Mouse (Mus musculus) macrophage (primary cell): ENCODE results near the gene Tmem108. TPM values are rescaled to one million over a fixed set of nuclear protein-coding genes. Genes with fewer than 3 reads are reported as not detected.

ENCODE experiments used
- H3K27ac ChIP-seq: fragments of 350-480 bp; formaldehyde crosslinking; 2 replicates; pipeline ENCODE4 v1.9.0; 2021
- H3K36me3 ChIP-seq: fragments of 350-480 bp; formaldehyde crosslinking; 2 replicates; pipeline ENCODE4 v1.9.0; 2021; ENCODE audit errors: inconsistent target
- H3K4me3 ChIP-seq: fragments of 350-480 bp; formaldehyde crosslinking; 2 replicates; pipeline ENCODE4 v1.9.0; 2021; ENCODE audit errors: inconsistent target
- H3K79me2 ChIP-seq: fragments of 350-480 bp; formaldehyde crosslinking; 2 replicates; pipeline ENCODE4 v1.9.0; 2021; ENCODE audit errors: inconsistent target
- WGBS: methylation state at CpG from one replicate; pipeline ENCODE4 v1.1.7; 2026; ENCODE audit warnings: inconsistent platforms; ENCODE audit not compliant: missing documents; 5-methylcytosine and 5-hydroxymethylcytosine counted together
- polyA plus RNA-seq: library from polyadenylated mRNA; stranded (reverse); fragments of 250-400 nt; gene quantifications from 3 replicates; pipeline ENCODE4 v1.2.4, GENCODE M21; 2018; ENCODE audit warnings: inconsistent platforms

Tmem108 gene
- polyA plus RNA-seq, 1 experiment from 2014 or later = not detected

GRCm38 (mm10) chr9:103538047-103538816, 223.4 kb downstream of the Tmem108 start:
- Histone ChIP-seq H3K4me3 (no peak overlapping the region), H3K27ac (no peak overlapping the region), H3K79me2 (no peaks in the 10 kb centered on the region), H3K36me3 (no peaks in the 10 kb centered on the region)
- WGBS = 40% methylated on average over 8 of the region's 8 CpGs

GRCm38 (mm10) chr9:103536059-103536634, 225.5 kb downstream of the Tmem108 start:
- no peaks in the 10 kb centered on the region for H3K79me2 ChIP-seq
- WGBS = 84% methylated on average over 6 of the region's 6 CpGs
- no peak overlapping the region for H3K4me3 ChIP-seq
- no peaks in the 10 kb centered on the region for H3K36me3 ChIP-seq
- no peak overlapping the region for H3K27ac ChIP-seq

- Histone ChIP-seq H3K79me2 (no peaks in the 10 kb centered on the region), H3K27ac (no peak overlapping the region), H3K4me3 (no peak overlapping the region), H3K36me3 (no peaks in the 10 kb centered on the region)
- 53% methylated on average over 10 of the region's 10 CpGs for WGBS
Measured at GRCm38 (mm10) chr9:103525041-103525537, 236.5 kb downstream of the Tmem108 start.

GRCm38 (mm10) chr9:103524600-103524999, 237.0 kb downstream of the Tmem108 start:
- H3K79me2 ChIP-seq = no peaks in the 10 kb centered on the region
- H3K36me3 ChIP-seq = no peaks in the 10 kb centered on the region
- 65% methylated on average over 5 of the region's 5 CpGs for WGBS
- no peak overlapping the region for H3K4me3 ChIP-seq
- H3K27ac ChIP-seq = no peak overlapping the region

- no peaks in the 10 kb centered on the region for H3K36me3 ChIP-seq
- H3K79me2 ChIP-seq = no peaks in the 10 kb centered on the region
- 73% methylated on average over 7 of the region's 7 CpGs for WGBS
- H3K27ac ChIP-seq = no peak overlapping the region
- no peak overlapping the region for H3K4me3 ChIP-seq
Measured at GRCm38 (mm10) chr9:103523742-103524403, 237.8 kb downstream of the Tmem108 start.

GRCm38 (mm10) chr9:103523008-103523407, 238.6 kb downstream of the Tmem108 start:
- no peaks in the 10 kb centered on the region for H3K36me3 ChIP-seq
- H3K4me3 ChIP-seq = no peak overlapping the region
- no peaks in the 10 kb centered on the region for H3K79me2 ChIP-seq
- 35% methylated on average over 6 of the region's 6 CpGs for WGBS
- no peak overlapping the region for H3K27ac ChIP-seq

- H3K4me3 ChIP-seq = no peak overlapping the region
- H3K27ac ChIP-seq = no peak overlapping the region
- WGBS = 79% methylated on average over 2 of the region's 2 CpGs
- no peaks in the 10 kb centered on the region for H3K79me2 ChIP-seq
- no peaks in the 10 kb centered on the region for H3K36me3 ChIP-seq
Measured at GRCm38 (mm10) chr9:103513884-103514283, 247.8 kb downstream of the Tmem108 start.

GRCm38 (mm10) chr9:103512257-103512656, 249.4 kb downstream of the Tmem108 start:
- 83% methylated on average over 6 of the region's 6 CpGs for WGBS
- Histone ChIP-seq H3K27ac (no peak overlapping the region), H3K79me2 (no peaks in the 10 kb centered on the region), H3K36me3 (no peaks in the 10 kb centered on the region), H3K4me3 (no peak overlapping the region)

GRCm38 (mm10) chr9:103506968-103507584, 254.6 kb downstream of the Tmem108 start:
- no peak overlapping the region for H3K27ac ChIP-seq
- H3K4me3 ChIP-seq = no peak overlapping the region
- H3K36me3 ChIP-seq = no peaks in the 10 kb centered on the region
- 79% methylated on average over 6 of the region's 7 CpGs for WGBS
- no peaks in the 10 kb centered on the region for H3K79me2 ChIP-seq

- Histone ChIP-seq H3K27ac (no peak overlapping the region), H3K79me2 (no peaks in the 10 kb centered on the region), H3K4me3 (no peak overlapping the region), H3K36me3 (no peaks in the 10 kb centered on the region)
- 91% methylated on average over 5 of the region's 5 CpGs for WGBS
Measured at GRCm38 (mm10) chr9:103505067-103505466, 256.6 kb downstream of the Tmem108 start.

GRCm38 (mm10) chr9:103504646-103505045, 257.0 kb downstream of the Tmem108 start:
- H3K36me3 ChIP-seq = no peaks in the 10 kb centered on the region
- 92% methylated on average over 1 of the region's 1 CpGs for WGBS
- H3K4me3 ChIP-seq = no peak overlapping the region
- no peak overlapping the region for H3K27ac ChIP-seq
- H3K79me2 ChIP-seq = no peaks in the 10 kb centered on the region

GRCm38 (mm10) chr9:103503586-103504298, 257.9 kb downstream of the Tmem108 start:
- 68% methylated on average over 3 of the region's 3 CpGs for WGBS
- no peak overlapping the region for H3K27ac ChIP-seq
- no peaks in the 10 kb centered on the region for H3K36me3 ChIP-seq
- H3K79me2 ChIP-seq = no peaks in the 10 kb centered on the region
- H3K4me3 ChIP-seq = no peak overlapping the region

- Histone ChIP-seq H3K27ac (no peak overlapping the region), H3K36me3 (no peaks in the 10 kb centered on the region), H3K79me2 (no peaks in the 10 kb centered on the region), H3K4me3 (no peak overlapping the region)
- WGBS = 96% methylated on average over 2 of the region's 2 CpGs
Measured at GRCm38 (mm10) chr9:103502655-103503054, 259.0 kb downstream of the Tmem108 start.

- H3K4me3 ChIP-seq = no peak overlapping the region
- H3K79me2 ChIP-seq = no peaks in the 10 kb centered on the region
- WGBS = 32% methylated on average over 14 of the region's 14 CpGs
- H3K36me3 ChIP-seq = no peaks in the 10 kb centered on the region
- H3K27ac ChIP-seq = no peak overlapping the region
Measured at GRCm38 (mm10) chr9:103501861-103502364, 259.7 kb downstream of the Tmem108 start.
